Mouse (Mus musculus) hematopoietic stem cell, adult 5-6 weeks (primary cell): ENCODE data around the gene Pbx2. TPM values are rescaled to one million over a fixed set of nuclear protein-coding genes. Genes with fewer than 3 reads are reported as not detected.

Experiments
- ATAC-seq, 2 experiments: fragments of 125-278 bp in 1 of 2; replicated peaks in 1 of 2; 2 replicates each; pipeline ENCODE4 v1.8.0; 2016 to 2017; ENCODE audit warnings: inconsistent platforms in 2 of 2, mild to moderate bottlenecking in 2 of 2, moderate number of reproducible peaks in 2 of 2, low read depth in 1 of 2, moderate TSS enrichment in 1 of 2; ENCODE audit not compliant: low FRiP score in 2 of 2, poor library complexity in 2 of 2, severe bottlenecking in 2 of 2, insufficient read depth in 1 of 2, low TSS enrichment in 1 of 2
- total RNA-seq: library from RNA; stranded (forward); fragments of 172-1452, 232-1000 nt; gene quantifications from 2 replicates; pipeline ENCODE4 v1.2.3, GENCODE M21; 2017

The Pbx2 gene
- total RNA-seq, 1 experiment from 2014 or later, result 51.5 TPM

- no peak for ATAC-seq
These were observed 1.8 kb downstream of the Pbx2 start for GRCm38 (mm10) chr17:34592581-34593549.

GRCm38 (mm10) chr17:34593752-34594525 lies 2.9 kb downstream of the Pbx2 start:
- no peak for ATAC-seq

GRCm38 (mm10) chr17:34596098-34596497 lies 5.0 kb downstream of the Pbx2 start:
- ATAC-seq, result no peak

GRCm38 (mm10) chr17:34597566-34598095 lies 6.6 kb downstream of the Pbx2 start, which contains the start of gene Ager:
Gene Ager, plus strand, starts transcription at chr17:34597862.
- ATAC-seq, result no peak

GRCm38 (mm10) chr17:34599891-34600290 lies 8.8 kb downstream of the Pbx2 start:
- no peak for ATAC-seq

- no peak for ATAC-seq
These were observed 10.7 kb downstream of the Pbx2 start for GRCm38 (mm10) chr17:34601796-34602195.

GRCm38 (mm10) chr17:34603375-34604060 lies 12.5 kb downstream of the Pbx2 start, which contains the start of gene Rnf5:
Gene Rnf5, minus strand, starts transcription at chr17:34603690.
- peak; percentile 81 for ATAC-seq

- ATAC-seq, result peak; percentile 73 to 77
These were observed 13.0 kb downstream of the Pbx2 start, which contains the start of gene Agpat1 for GRCm38 (mm10) chr17:34604061-34604508. Gene Agpat1, plus strand, starts transcription at chr17:34604262.

- no peak for ATAC-seq
These were observed 13.6 kb downstream of the Pbx2 start for GRCm38 (mm10) chr17:34604511-34605237.

- ATAC-seq, result peak; percentile 12 to 44; a peak in 2 of 4 replicates
These were observed 14.5 kb downstream of the Pbx2 start for GRCm38 (mm10) chr17:34605609-34606008.

- no peak for ATAC-seq
These were observed 15.3 kb downstream of the Pbx2 start for GRCm38 (mm10) chr17:34606186-34607039.

GRCm38 (mm10) chr17:34607997-34608396 lies 16.9 kb downstream of the Pbx2 start:
- ATAC-seq, result no peak

- no peak for ATAC-seq
These were observed 20.0 kb downstream of the Pbx2 start for GRCm38 (mm10) chr17:34611050-34611449.

- ATAC-seq, result no peak
These were observed 22.1 kb downstream of the Pbx2 start for GRCm38 (mm10) chr17:34613054-34613645.

- no peak for ATAC-seq
These were observed 22.8 kb downstream of the Pbx2 start for GRCm38 (mm10) chr17:34613830-34614229.
